Mouse (Mus musculus): ENCODE measurements around the gene Scube1.

DNA sequence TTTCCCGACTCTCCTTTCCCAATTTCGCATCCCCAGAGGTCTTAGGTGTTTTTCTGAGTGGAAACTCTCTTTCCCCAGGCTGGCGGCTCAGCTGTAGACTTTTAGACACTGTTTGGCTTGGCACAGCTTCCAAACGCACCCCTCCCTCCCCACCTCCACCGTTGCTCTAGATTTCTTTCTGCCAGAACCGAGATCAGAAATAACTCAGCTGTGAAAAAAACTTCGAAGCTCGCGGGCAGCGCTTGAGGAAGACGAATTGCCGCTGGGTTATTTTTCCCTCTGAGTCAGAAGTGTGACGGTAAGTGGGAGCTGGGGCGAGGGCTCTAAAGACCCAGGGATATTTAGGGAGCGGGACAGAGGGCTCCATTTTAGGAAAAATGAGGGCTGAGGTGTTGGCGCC lies 21.5 kb upstream of the Scube1 start:
- no peak for TF ChIP-seq EP300 (IDR thresholded peaks at IDR 0.05; ENCODE audit: insufficient read depth, low read depth, low read length)
- TF ChIP-seq CTCF (IDR thresholded peaks at IDR 0.05): no peak
- TF ChIP-seq POLR2A (IDR thresholded peaks at IDR 0.05; ENCODE audit: insufficient read depth, low read depth, low read length): no peak
